In the genomic region with DNA sequence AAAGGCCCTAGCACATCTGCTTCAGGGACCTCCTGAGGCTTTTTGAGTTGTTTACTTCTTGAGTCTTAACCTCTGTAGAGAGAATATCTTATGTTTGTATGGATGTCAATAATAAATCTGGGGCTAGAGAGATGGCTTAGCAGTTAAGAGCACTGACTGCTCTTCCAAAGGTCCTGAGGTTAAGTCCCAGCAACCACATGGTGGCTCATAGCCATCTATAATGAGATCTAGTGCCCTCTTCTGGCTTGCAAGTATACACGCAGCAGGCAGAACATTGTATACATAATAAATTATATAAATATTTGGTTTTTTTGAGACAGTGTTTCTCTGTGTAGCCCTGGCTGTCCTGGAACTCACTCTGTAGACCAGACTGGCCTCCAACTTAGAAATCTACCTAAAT, we compare ENCODE assay signal across 12 mouse cellular contexts. TPM values are rescaled to one million over a fixed set of nuclear protein-coding genes. Genes with fewer than 3 reads are reported as not detected.
DNase-seq lines count a peak whose midpoint lies in the region; ATAC-seq and TF ChIP-seq lines count a peak whose summit lies in the region.
"Had no signal": no experiment of that assay in that cellular context is flagged by ENCODE, and none has a peak within 500 bp of the region (broad histone marks: within the 10 kb centered on the region; RNA-seq: fewer than 3 reads in every experiment).

No protein-coding gene starts in this region.

- ATAC-seq in embryonic facial prominence, embryonic 11.5 days (replicated peaks; ENCODE audit: insufficient number of reproducible peaks, low FRiP score, low TSS enrichment, low read depth), result no peak
- no peak for ATAC-seq in monocyte, adult 5-6 weeks (replicated peaks; ENCODE audit: insufficient number of reproducible peaks, low FRiP score, low TSS enrichment, poor library complexity, severe bottlenecking)

- peak; percentile 40 for DNase-seq in embryonic facial prominence, embryonic 11.5 days (ENCODE audit: low spot score)
- DNase-seq in embryonic facial prominence, embryonic 10.5 days (ENCODE audit: low spot score), result no peak
- no peak for DNase-seq in left cerebral cortex, adult 2 months (ENCODE audit: extremely low spot score in 1 of 2, low spot score in 2 of 2)
- no peak for DNase-seq in left cerebral cortex, adult 11 months (ENCODE audit: low spot score)
- peak; percentile 47 for DNase-seq in adipocyte (ENCODE audit: low spot score)
- DNase-seq in naive thymus-derived CD4-positive, alpha-beta T cell, adult 2 months (ENCODE audit: low read depth), result peak; percentile 60
- DNase-seq in layer of hippocampus, adult 9-11 months, result no peak
- DNase-seq: adrenal gland, adult 8-10 months; gastrocnemius, postnatal 10 days had no signal

- no peak overlapping the region for H3K4me2 ChIP-seq in embryonic facial prominence, embryonic 11.5 days (ENCODE audit: low read depth, low read length)
- H3K4me2 ChIP-seq: embryonic facial prominence, embryonic 12.5 days had no signal

- no peaks in the 10 kb centered on the region for H3K9me3 ChIP-seq in embryonic facial prominence, embryonic 11.5 days (replicated peaks; ENCODE audit: control insufficient read depth, low read length)
- H3K9me3 ChIP-seq in embryonic facial prominence, embryonic 10.5 days, result no peaks in the 10 kb centered on the region
- H3K9me3 ChIP-seq: embryonic facial prominence, embryonic 12.5 days; limb, embryonic 10.5 days had no signal

- H3K27ac ChIP-seq in embryonic facial prominence, embryonic 11.5 days (replicated peaks; ENCODE audit: low read depth, low read length), result no peak overlapping the region
- H3K27ac ChIP-seq in embryonic facial prominence, embryonic 10.5 days (replicated peaks), result no peak overlapping the region; the same call in 1 of the 2 replicates
- peak overlapping the region; percentile 91 for H3K27ac ChIP-seq in left cerebral cortex, adult 2 months
- H3K27ac ChIP-seq: embryonic facial prominence, embryonic 12.5 days had no signal

- no peaks in the 10 kb centered on the region for H3K4me1 ChIP-seq in embryonic facial prominence, embryonic 11.5 days (ENCODE audit: control insufficient read depth, insufficient read depth, low read length)
- H3K4me1 ChIP-seq in embryonic facial prominence, embryonic 10.5 days, result peaks cover 16% of the 10 kb centered on the region
- H3K4me1 ChIP-seq: embryonic facial prominence, embryonic 12.5 days had no signal

- WGBS in embryonic facial prominence, embryonic 11.5 days, result 4% methylated on average over 1 of the region's 1 CpGs
- 6% methylated on average over 1 of the region's 1 CpGs for WGBS in embryonic facial prominence, embryonic 10.5 days

- intact Hi-C loops in left cerebral cortex, adult 2 months (cut with DNase I), result no loop called here

- no peaks in the 10 kb centered on the region for H3K27me3 ChIP-seq in embryonic facial prominence, embryonic 11.5 days (ENCODE audit: control insufficient read depth, insufficient read depth, low read length)
- H3K27me3 ChIP-seq in embryonic facial prominence, embryonic 10.5 days (replicated peaks; ENCODE audit: low read depth, poor library complexity, severe bottlenecking), result no peaks in the 10 kb centered on the region
- H3K27me3 ChIP-seq: embryonic facial prominence, embryonic 12.5 days had no signal

- no peak overlapping the region for H3K9ac ChIP-seq in embryonic facial prominence, embryonic 11.5 days (replicated peaks; ENCODE audit: low read length)
- H3K9ac ChIP-seq: embryonic facial prominence, embryonic 12.5 days had no signal

- H3K4me3 ChIP-seq in embryonic facial prominence, embryonic 11.5 days (ENCODE audit: low read depth, low read length), result no peak overlapping the region
- no peak overlapping the region for H3K4me3 ChIP-seq in embryonic facial prominence, embryonic 10.5 days
- H3K4me3 ChIP-seq in left cerebral cortex, adult 2 months, result no peak overlapping the region
- H3K4me3 ChIP-seq: embryonic facial prominence, embryonic 12.5 days; limb, embryonic 10.5 days had no signal

- TF ChIP-seq CTCF in left cerebral cortex, adult 2 months (IDR thresholded peaks at IDR 0.05), result peak; percentile 51

- H3K36me3 ChIP-seq in embryonic facial prominence, embryonic 11.5 days (replicated peaks; ENCODE audit: control insufficient read depth, insufficient read depth, low read depth, low read length), result no peaks in the 10 kb centered on the region
- H3K36me3 ChIP-seq in embryonic facial prominence, embryonic 10.5 days (replicated peaks), result no peaks in the 10 kb centered on the region
- H3K36me3 ChIP-seq: embryonic facial prominence, embryonic 12.5 days; limb, embryonic 10.5 days had no signal

RNA-seq across cellular contexts. Expression of a gene that starts 8.5 kb away (rescaled TPM):
- 70.0 and 79.3 TPM in 2 replicates for polyA plus RNA-seq in embryonic facial prominence, embryonic 11.5 days (2014; fragmentation: Nextera tagmentation; extraction: Ambion mirVana)
- 93.6 and 94.8 TPM in 2 replicates for polyA plus RNA-seq in embryonic facial prominence, embryonic 10.5 days (2016; fragmentation: Nextera tagmentation; extraction: Ambion mirVana)
- total RNA-seq in left cerebral cortex, adult 2 months (2021), result 10 to 100 TPM; 86.8 to 96.3 TPM
- 97.1 to 158 TPM (median 125 TPM) in 3 replicates for total RNA-seq in monocyte, adult 5-6 weeks (2017)

Comparison
In these comparisons a context has a peak if more than half of its experiments do, and no peak if none do; other contexts are left out.
1. DNase-seq: peak in embryonic facial prominence, embryonic 11.5 days (single experiment), adipocyte (single experiment) and naive thymus-derived CD4-positive, alpha-beta T cell, adult 2 months (single experiment); none in embryonic facial prominence, embryonic 10.5 days (single experiment), left cerebral cortex, adult 2 months (0 of 2), left cerebral cortex, adult 11 months (single experiment) and layer of hippocampus, adult 9-11 months (single experiment).